Mouse (Mus musculus): ENCODE results near the gene Fads3. TPM values are rescaled to one million over a fixed set of nuclear protein-coding genes. Genes with fewer than 3 reads are reported as not detected.
A peak's percentile ranks its signal among the peaks of the same experiment; 100 is the strongest.

The Fads3 gene
- polyA plus RNA-seq, 1 experiment from 2014 or later: 17.9 TPM

- no peak overlapping the region for H3K27ac ChIP-seq (ENCODE audit: low read depth, low read length)
- H3K9me3 ChIP-seq (replicated peaks; ENCODE audit: control insufficient read depth, low read length): no peaks in the 10 kb centered on the region
- peaks cover 22% of the 10 kb centered on the region for H3K4me1 ChIP-seq (ENCODE audit: control insufficient read depth, insufficient read depth, low read length)
- H3K4me3 ChIP-seq (ENCODE audit: low read depth, low read length): no peak overlapping the region
- H3K27me3 ChIP-seq (ENCODE audit: control insufficient read depth, insufficient read depth, low read length): no peaks in the 10 kb centered on the region
- H3K9ac ChIP-seq (ENCODE audit: low read depth, low read length): no peak overlapping the region
- H3K4me2 ChIP-seq: no peak overlapping the region
- peaks cover 7% of the 10 kb centered on the region for H3K36me3 ChIP-seq (ENCODE audit: control insufficient read depth, insufficient read depth, low read length)
- ATAC-seq (replicated peaks; ENCODE audit: insufficient number of reproducible peaks, low FRiP score, low TSS enrichment): no peak
- 82% methylated on average over 5 of the region's 5 CpGs for WGBS (ENCODE audit: insufficient replicate concordance)
These were observed 56.5 kb downstream of the Fads3 start for GRCm38 (mm10) chr19:10097826-10098225.

GRCm38 (mm10) chr19:10100631-10101071 is 59.3 kb downstream of the Fads3 start:
- no peaks in the 10 kb centered on the region for H3K9me3 ChIP-seq (replicated peaks; ENCODE audit: control insufficient read depth, low read length)

GRCm38 (mm10) chr19:10101341-10102053 is 60.1 kb downstream of the Fads3 start, which contains the start of gene Fads2:
Gene Fads2 (minus strand): TSS chr19:10101746.
- Histone ChIP-seq H3K4me1 (ENCODE audit: control insufficient read depth, insufficient read depth, low read length) (peaks cover 13% of the 10 kb centered on the region), H3K9me3 (replicated peaks; ENCODE audit: control insufficient read depth, low read length) (no peaks in the 10 kb centered on the region), H3K4me3 (ENCODE audit: low read depth, low read length) (peak within 1 kb of the TSS; percentile 81), H3K27ac (ENCODE audit: low read depth, low read length) (peak within 1 kb of the TSS; percentile 79), H3K36me3 (ENCODE audit: control insufficient read depth, insufficient read depth, low read length) (no peaks in the 10 kb centered on the region), H3K27me3 (ENCODE audit: control insufficient read depth, insufficient read depth, low read length) (no peaks in the 10 kb centered on the region), H3K4me2 (peak within 1 kb of the TSS; percentile 70), H3K9ac (ENCODE audit: low read depth, low read length) (peak within 1 kb of the TSS; percentile 89)
- under 1% methylated on average over 57 of the region's 57 CpGs for WGBS (ENCODE audit: insufficient replicate concordance)
- ATAC-seq (replicated peaks; ENCODE audit: insufficient number of reproducible peaks, low FRiP score, low TSS enrichment): peak; percentile 86

More at GRCm38 (mm10) chr19:10100631-10101071, 59.3 kb downstream of the Fads3 start:
- Histone ChIP-seq H3K36me3 (ENCODE audit: control insufficient read depth, insufficient read depth, low read length) (no peaks in the 10 kb centered on the region), H3K4me3 (ENCODE audit: low read depth, low read length) (peak overlapping the region; percentile 81), H3K9ac (ENCODE audit: low read depth, low read length) (peak overlapping the region; percentile 89), H3K27me3 (ENCODE audit: control insufficient read depth, insufficient read depth, low read length) (no peaks in the 10 kb centered on the region), H3K4me1 (ENCODE audit: control insufficient read depth, insufficient read depth, low read length) (peaks cover 13% of the 10 kb centered on the region), H3K4me2 (peak overlapping the region; percentile 70), H3K27ac (ENCODE audit: low read depth, low read length) (peak overlapping the region; percentile 79)
- 0% methylated on average over 21 of the region's 21 CpGs for WGBS (ENCODE audit: insufficient replicate concordance)
- ATAC-seq (replicated peaks; ENCODE audit: insufficient number of reproducible peaks, low FRiP score, low TSS enrichment): peak; percentile 71

GRCm38 (mm10) chr19:10102054-10102700 is 60.8 kb downstream of the Fads3 start:
- peaks cover 13% of the 10 kb centered on the region for H3K4me1 ChIP-seq (ENCODE audit: control insufficient read depth, insufficient read depth, low read length)
- peak; percentile 37 for ATAC-seq (replicated peaks; ENCODE audit: insufficient number of reproducible peaks, low FRiP score, low TSS enrichment)

GRCm38 (mm10) chr19:10104234-10104633 is 62.9 kb downstream of the Fads3 start:
- Histone ChIP-seq H3K9ac (ENCODE audit: low read depth, low read length) (no peak overlapping the region), H3K9me3 (replicated peaks; ENCODE audit: control insufficient read depth, low read length) (no peaks in the 10 kb centered on the region), H3K36me3 (ENCODE audit: control insufficient read depth, insufficient read depth, low read length) (no peaks in the 10 kb centered on the region), H3K27me3 (ENCODE audit: control insufficient read depth, insufficient read depth, low read length) (no peaks in the 10 kb centered on the region), H3K4me3 (ENCODE audit: low read depth, low read length) (no peak overlapping the region), H3K4me2 (no peak overlapping the region), H3K4me1 (ENCODE audit: control insufficient read depth, insufficient read depth, low read length) (peaks cover 8% of the 10 kb centered on the region), H3K27ac (ENCODE audit: low read depth, low read length) (peak overlapping the region; percentile 80)
- 74% methylated on average over 6 of the region's 6 CpGs for WGBS (ENCODE audit: insufficient replicate concordance)
- ATAC-seq (replicated peaks; ENCODE audit: insufficient number of reproducible peaks, low FRiP score, low TSS enrichment): no peak

More at GRCm38 (mm10) chr19:10102054-10102700, 60.8 kb downstream of the Fads3 start:
- Histone ChIP-seq H3K4me2 (peak overlapping the region; percentile 70), H3K9me3 (replicated peaks; ENCODE audit: control insufficient read depth, low read length) (no peaks in the 10 kb centered on the region), H3K27ac (ENCODE audit: low read depth, low read length) (peak overlapping the region; percentile 79), H3K36me3 (ENCODE audit: control insufficient read depth, insufficient read depth, low read length) (no peaks in the 10 kb centered on the region), H3K27me3 (ENCODE audit: control insufficient read depth, insufficient read depth, low read length) (no peaks in the 10 kb centered on the region), H3K9ac (ENCODE audit: low read depth, low read length) (peak overlapping the region; percentile 89), H3K4me3 (ENCODE audit: low read depth, low read length) (peak overlapping the region; percentile 81)
- WGBS (ENCODE audit: insufficient replicate concordance): 6% methylated on average over 22 of the region's 25 CpGs

GRCm38 (mm10) chr19:10105034-10105493 is 63.7 kb downstream of the Fads3 start:
- Histone ChIP-seq H3K36me3 (ENCODE audit: control insufficient read depth, insufficient read depth, low read length) (no peaks in the 10 kb centered on the region), H3K27ac (ENCODE audit: low read depth, low read length) (peak overlapping the region; percentile 80), H3K4me3 (ENCODE audit: low read depth, low read length) (no peak overlapping the region), H3K27me3 (ENCODE audit: control insufficient read depth, insufficient read depth, low read length) (no peaks in the 10 kb centered on the region), H3K4me2 (no peak overlapping the region), H3K9me3 (replicated peaks; ENCODE audit: control insufficient read depth, low read length) (no peaks in the 10 kb centered on the region), H3K4me1 (ENCODE audit: control insufficient read depth, insufficient read depth, low read length) (peaks cover 2% of the 10 kb centered on the region; the same call in 1 of the 2 replicates), H3K9ac (ENCODE audit: low read depth, low read length) (no peak overlapping the region)
- 0 out of 2 replicates have a peak, but pooled peaks have one; percentile 44 for ATAC-seq (replicated peaks; ENCODE audit: insufficient number of reproducible peaks, low FRiP score, low TSS enrichment)
- 66% methylated on average over 10 of the region's 10 CpGs for WGBS (ENCODE audit: insufficient replicate concordance)

- H3K4me2 ChIP-seq: no peak overlapping the region
- no peak for ATAC-seq (replicated peaks; ENCODE audit: insufficient number of reproducible peaks, low FRiP score, low TSS enrichment)
- H3K9me3 ChIP-seq (replicated peaks; ENCODE audit: control insufficient read depth, low read length): no peaks in the 10 kb centered on the region
- no peak overlapping the region for H3K27ac ChIP-seq (ENCODE audit: low read depth, low read length)
- H3K9ac ChIP-seq (ENCODE audit: low read depth, low read length): no peak overlapping the region
- H3K36me3 ChIP-seq (ENCODE audit: control insufficient read depth, insufficient read depth, low read length): no peaks in the 10 kb centered on the region
- H3K4me1 ChIP-seq (ENCODE audit: control insufficient read depth, insufficient read depth, low read length): no peaks in the 10 kb centered on the region
- no peak overlapping the region for H3K4me3 ChIP-seq (ENCODE audit: low read depth, low read length)
- 81% methylated on average over 2 of the region's 2 CpGs for WGBS (ENCODE audit: insufficient replicate concordance)
- H3K27me3 ChIP-seq (ENCODE audit: control insufficient read depth, insufficient read depth, low read length): no peaks in the 10 kb centered on the region
These were observed 65.3 kb downstream of the Fads3 start for GRCm38 (mm10) chr19:10106634-10107033.

- no peaks in the 10 kb centered on the region for H3K27me3 ChIP-seq (ENCODE audit: control insufficient read depth, insufficient read depth, low read length)
- H3K4me1 ChIP-seq (ENCODE audit: control insufficient read depth, insufficient read depth, low read length): no peaks in the 10 kb centered on the region
- H3K9me3 ChIP-seq (replicated peaks; ENCODE audit: control insufficient read depth, low read length): no peaks in the 10 kb centered on the region
- H3K36me3 ChIP-seq (ENCODE audit: control insufficient read depth, insufficient read depth, low read length): no peaks in the 10 kb centered on the region
- no peak overlapping the region for H3K9ac ChIP-seq (ENCODE audit: low read depth, low read length)
- 76% methylated on average over 5 of the region's 5 CpGs for WGBS (ENCODE audit: insufficient replicate concordance)
- H3K27ac ChIP-seq (ENCODE audit: low read depth, low read length): no peak overlapping the region
- no peak overlapping the region for H3K4me2 ChIP-seq
- no peak overlapping the region for H3K4me3 ChIP-seq (ENCODE audit: low read depth, low read length)
- no peak for ATAC-seq (replicated peaks; ENCODE audit: insufficient number of reproducible peaks, low FRiP score, low TSS enrichment)
These were observed 65.8 kb downstream of the Fads3 start for GRCm38 (mm10) chr19:10107051-10107611.
